Mouse (Mus musculus) urinary bladder, postnatal 0 days (tissue): Measurements from ENCODE around the gene Gm28891. TPM values are rescaled to one million over a fixed set of nuclear protein-coding genes. Genes with fewer than 3 reads are reported as not detected.

Experiments used
- polyA plus RNA-seq: library from polyadenylated mRNA; unstranded; fragments of >200 nt; fragmentation: Nextera tagmentation; extraction: Ambion mirVana; gene quantifications from 2 replicates; pipeline ENCODE4 v1.2.1, GENCODE M21; 2015

Gene Gm28891
- not detected in 2 replicates for polyA plus RNA-seq

DNA sequence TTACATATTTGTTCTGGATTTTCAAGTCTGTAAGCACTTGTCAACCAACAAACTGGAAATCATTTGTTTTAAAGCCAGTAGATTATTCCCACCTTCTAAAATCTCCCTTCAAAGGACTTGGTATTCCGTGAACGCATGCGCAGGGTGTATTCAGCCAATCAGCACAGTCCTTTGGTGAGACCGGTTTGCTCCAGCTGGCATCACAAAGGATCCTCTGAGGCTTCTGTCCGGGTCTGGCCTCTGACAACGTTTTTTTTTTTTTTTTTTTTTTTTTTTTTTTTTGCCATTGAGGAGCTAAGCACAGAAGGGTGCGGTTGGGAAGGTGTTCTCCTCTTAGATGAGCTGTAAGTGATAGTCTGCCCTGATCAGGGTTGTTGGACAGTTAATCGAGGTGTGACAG lies at the start of gene Gm28891:
TSS of gene Gm28891 (plus strand) at position 301 of the 400 bp plus-strand sequence.

